Mouse (Mus musculus) c-Kit-negative CD71-positive TER-119-positive erythroid progenitor cells, embryonic 14.5 days (primary cell): Measurements from ENCODE around the gene Dppa4.

Source experiments
- DNase-seq: peaks from one replicate; pipeline ENCODE4 v3.0.0-alpha.2; 2013; ENCODE audit warnings: low read depth, low spot score

The Dppa4 gene

DNA sequence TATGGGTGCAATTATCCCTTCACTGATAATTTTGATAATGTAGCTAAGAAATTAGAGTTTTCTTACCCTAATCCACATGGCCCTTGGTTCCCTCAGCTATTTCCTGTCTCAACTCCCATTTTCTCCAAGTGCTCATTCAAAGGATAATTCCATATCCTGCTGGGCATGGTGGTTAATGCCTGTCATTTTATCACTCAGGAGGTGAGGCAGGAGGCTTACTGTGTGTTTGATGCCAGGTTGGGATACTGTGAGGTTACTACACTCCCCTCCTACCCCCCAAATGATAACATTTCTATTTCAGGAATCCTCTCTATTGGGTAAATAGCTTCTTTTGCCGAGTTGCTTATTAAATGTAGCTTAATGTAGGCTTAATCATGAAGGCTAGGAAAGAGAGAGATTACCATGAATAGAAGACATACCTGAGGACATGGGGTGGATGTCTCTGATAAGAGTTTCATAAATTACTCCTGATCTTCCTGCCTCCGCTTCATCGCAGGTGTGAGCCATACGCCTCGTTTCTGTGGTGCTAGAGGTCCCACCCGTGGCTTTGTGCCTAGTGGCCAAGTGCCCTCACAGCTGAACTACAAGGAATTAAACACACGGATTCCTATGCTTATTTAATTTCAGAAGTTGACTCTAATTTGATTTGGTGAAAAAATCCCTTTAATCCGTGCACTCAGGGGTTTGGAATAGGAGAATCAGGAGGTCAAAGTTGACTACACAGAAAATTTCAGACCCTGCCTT lies 40.2 kb downstream of the Dppa4 start:
- no peak for DNase-seq

DNA sequence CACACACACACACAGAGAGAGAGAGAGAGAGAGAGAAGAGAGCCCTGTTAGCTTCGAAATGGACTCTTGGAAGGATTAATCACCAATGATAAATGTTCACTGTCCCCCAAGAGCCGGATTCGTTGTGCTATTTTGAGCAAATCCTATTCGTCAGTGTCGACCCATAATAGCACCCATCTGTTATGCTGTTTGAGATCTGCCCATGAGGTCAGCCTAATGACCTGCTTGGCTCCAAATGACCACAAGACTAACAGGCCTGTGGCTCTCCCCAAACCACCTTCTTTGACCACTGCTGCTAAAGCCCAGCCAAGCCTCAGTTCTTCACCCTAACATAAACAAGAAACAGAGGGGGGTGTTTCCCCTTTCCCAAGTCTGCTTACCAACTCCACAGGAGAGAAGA lies 43.4 kb downstream of the Dppa4 start:
- DNase-seq: no peak

GRCm38 (mm10) chr16:48328420-48328819 lies 44.9 kb downstream of the Dppa4 start:
- no peak for DNase-seq

- DNase-seq: no peak
These were observed 48.3 kb downstream of the Dppa4 start for GRCm38 (mm10) chr16:48331822-48332221.

DNA sequence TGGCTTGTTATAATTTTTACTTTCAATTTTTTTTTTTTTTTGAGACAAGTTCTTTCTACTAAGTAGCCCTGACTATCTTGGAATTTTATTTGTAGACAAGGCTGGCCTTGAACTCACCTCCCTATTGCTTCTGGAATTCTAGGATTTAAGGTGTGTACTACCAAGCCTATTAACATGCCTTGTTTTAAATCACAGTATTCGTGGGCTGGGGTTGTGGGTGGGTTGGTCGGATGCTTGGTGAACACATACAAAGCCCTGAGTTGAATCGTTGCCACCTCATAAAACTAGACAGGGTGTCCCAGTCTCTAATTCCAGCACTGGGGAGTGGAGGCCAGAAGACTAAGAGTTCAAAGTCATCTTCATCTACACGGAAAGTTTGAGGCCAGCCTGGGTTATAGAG lies 51.8 kb downstream of the Dppa4 start:
- DNase-seq: no peak
